Mouse (Mus musculus): ENCODE results near the gene Zdhhc24.
"Not testable (repeated sequence)": the region's sequence is repeated elsewhere in the genome, so short reads cannot be mapped to it uniquely, and the experiment has no call there.

Zdhhc24 gene

DNA sequence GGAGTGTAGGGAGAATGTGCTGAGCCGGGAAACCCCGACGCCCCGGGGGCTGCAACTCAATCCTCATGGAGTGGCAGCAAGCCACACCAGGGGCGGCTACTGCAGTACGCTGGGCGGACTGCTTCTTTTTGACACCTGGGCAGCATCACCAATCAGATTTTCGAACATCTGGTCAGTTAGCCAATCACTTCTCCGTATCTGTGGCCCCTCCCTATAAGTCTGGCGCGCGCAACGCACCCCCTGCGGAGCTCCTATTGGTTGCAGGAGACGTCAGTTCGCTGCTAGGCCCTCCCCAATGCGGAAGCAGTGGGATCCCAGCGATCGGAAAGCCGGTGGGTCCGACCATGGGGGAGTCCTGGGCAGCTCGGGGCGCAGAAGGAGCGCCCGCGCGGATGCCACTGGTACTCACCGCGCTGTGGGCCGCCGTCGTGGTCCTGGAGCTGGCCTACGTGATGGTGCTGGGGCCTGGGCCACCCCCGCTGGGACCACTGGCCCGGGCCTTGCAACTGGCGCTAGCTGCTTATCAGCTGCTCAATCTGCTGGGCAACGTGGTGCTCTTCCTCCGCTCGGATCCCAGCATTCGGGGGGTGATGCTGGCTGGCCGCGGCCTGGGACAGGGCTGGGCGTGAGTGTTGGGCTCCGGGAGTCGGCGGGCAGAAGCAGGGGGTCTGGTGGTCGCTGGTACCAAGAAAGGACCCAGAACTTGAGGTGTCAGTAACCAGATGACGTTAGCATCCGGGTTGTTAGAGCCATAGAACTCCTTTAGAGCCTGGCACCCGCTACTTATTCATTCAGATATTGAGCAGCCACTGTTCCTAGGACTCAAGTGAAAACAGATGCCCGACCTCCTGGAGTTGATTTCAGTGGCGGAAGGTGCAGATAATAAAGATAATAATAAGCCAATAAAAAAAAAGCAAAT, at the start of gene Zdhhc24:
Gene Zdhhc24, plus strand, starts transcription at position 264 of the 919 bp plus-strand sequence.
- peak; percentile 97 for DNase-seq

DNA sequence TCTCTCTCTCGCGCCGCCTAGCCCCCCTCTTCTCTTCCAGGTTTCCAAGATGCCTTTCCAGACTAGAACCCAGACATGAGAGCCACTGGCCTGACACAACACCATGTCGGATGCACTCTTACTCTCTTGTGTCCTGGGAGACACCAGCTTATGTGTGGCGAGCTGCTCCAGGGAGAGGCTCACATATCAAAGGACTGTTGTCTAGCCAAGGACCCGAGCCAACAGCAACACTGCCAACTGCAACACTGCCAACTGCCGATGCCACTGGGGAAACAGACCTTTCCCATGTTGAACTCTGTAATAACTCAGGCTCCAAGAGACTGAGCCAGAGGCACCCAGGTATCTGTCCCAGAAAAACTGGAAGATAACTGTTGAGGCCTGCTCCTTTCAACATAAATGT, 49.3 kb upstream of the Zdhhc24 start:
- peak; percentile 83 for DNase-seq

DNA sequence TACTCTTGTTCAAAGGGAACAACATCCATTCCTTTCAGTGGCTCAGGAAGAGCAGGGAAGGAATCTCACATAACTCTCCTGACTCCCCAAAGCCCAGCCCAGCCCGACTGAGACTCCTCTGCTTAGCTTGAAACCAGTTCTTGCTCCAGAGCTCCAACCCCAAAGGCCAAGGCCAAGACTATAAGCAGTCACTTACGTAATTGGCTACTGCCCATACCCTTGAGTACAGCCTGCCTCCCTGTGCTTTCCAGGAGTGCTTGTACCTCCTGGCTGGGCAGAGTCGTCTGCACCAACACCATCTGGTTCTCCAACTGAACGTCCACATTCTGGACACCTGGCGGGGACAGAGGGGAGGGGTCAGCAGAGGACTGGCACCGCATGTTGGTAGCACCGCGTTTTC, 44.5 kb upstream of the Zdhhc24 start:
- no peak for DNase-seq

DNA sequence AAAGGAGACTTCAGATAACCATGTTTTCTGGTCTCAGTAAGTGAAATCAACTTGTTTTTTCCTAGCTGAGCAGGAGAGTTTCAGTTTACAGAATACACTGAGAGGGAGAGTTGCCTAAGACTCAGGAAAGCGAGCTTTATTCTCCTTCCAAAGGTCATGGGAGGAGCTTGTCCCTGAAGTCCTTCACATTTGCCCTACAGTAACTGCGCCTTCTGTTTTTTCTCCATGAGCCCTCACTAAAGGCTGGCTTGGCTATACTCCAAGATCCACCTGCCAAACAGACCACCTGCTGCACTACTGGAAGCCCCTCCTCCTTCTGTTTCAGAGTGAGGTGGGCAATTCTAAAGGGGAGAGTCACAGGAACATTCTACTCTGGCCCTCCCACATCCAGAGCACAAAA, 42.4 kb upstream of the Zdhhc24 start:
- no peak for DNase-seq

DNA sequence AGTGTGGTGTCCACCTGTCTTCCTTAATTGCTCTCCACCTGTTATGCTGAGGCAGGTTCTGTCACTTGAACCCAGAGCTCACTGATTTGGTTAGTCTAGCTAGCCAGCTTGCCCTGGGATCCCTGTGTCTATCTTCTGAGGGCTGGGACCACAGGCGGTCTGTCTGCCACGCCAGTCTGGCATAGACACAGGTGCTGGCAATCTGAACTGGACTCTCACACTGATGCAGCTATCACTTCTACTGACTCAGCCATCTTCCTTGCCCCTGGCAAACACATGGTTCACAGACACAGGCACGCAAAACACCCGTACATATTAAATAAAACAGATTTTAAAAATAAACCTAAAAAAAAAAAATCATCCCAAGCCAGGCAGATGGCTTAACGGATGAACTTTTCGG, 41.4 kb upstream of the Zdhhc24 start:
- no peak for DNase-seq

DNA sequence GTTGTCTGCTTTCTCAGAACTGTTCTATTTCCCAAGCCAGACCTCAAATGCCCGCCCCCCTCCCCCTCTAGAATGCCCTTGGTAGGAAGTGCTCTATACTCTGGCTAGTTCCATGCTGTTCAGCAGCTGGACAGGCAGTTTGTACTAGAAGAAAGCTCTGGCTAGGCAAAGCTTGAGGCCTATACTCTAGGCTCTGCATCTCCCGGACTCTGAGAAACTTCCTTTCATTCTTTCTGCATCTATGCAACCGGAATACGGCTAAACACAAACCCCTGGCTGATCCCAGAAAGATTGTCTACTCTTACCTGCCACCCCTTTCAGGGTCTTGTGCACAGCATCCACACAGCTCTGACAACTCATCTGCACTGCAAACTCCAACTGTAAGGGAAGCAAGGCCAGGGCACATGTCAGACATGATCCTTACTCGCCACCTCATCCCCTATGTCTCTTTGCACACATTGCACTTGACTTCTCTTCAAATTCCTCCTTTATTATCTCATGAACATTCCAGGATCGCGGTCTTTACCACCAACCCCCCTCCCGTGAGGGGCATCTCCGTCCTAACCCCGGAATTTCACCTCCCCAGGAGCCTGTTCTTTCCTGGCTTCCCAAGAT, 39.8 kb upstream of the Zdhhc24 start:
- no peak for DNase-seq

DNA sequence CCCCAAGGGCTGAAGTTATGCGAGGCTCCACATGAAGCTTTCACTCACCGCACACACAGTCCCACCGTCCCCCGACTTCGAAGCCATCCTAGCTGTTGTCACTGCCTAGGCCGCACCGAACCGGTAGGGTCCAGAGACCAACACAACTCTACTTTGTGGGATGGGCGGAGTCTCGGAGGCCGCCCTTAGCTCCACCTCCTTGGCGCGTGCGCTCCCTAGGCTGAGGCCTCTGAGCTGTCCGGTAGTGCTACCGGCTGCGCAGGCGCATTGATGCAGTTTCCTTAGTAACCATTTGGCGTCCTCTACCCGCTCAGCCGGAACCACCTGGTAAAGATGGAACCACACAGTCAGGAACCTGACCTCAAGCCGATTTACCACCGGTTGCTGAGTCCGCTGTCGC, 39.3 kb upstream of the Zdhhc24 start, which contains the start of the genes Ccs and Ccdc87:
Gene Ccs, minus strand, starts transcription at position 184 of the 400 bp plus-strand sequence.
Gene Ccdc87, plus strand, starts transcription at position 218 of the 400 bp plus-strand sequence.
- peak; percentile 97 for DNase-seq

DNA sequence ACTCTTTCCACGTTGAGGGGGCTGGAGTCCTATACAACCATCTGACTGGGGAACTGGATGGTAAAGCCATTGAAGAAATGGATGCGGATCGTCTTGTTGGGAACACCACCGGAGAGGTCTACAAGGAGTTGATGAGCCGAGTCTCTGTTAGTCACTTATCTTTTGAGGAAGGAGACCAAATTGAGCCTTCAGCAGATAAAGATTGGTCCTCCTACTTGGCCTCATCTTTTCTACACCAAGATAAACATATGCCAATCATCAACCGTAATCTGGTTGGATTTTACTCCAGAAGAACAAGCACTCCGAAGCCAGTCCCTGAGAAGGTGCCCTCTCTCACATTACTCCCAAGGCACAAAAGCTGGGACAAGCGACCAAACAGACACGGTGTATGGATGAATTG, 37.6 kb upstream of the Zdhhc24 start:
- DNase-seq = no peak

DNA sequence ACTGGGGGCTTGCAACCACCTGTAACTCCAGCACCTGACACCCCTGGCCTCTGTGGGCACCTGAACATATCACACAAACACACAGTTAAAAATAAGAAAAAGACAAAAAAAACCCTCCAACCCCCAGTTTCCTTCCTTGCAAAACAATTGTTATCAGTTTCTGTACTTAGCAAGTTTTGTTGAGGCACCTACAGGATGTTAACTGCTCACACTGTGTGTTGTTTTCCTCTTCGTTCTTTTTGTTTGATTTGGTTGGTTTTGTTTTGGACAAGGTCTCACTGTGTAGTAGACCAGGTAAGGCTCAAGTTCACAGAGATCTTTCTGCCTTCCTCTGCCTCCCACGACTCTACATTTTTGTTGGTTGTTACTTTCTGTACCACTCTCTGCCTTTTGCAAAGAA, 35.9 kb upstream of the Zdhhc24 start:
- DNase-seq = no peak

DNA sequence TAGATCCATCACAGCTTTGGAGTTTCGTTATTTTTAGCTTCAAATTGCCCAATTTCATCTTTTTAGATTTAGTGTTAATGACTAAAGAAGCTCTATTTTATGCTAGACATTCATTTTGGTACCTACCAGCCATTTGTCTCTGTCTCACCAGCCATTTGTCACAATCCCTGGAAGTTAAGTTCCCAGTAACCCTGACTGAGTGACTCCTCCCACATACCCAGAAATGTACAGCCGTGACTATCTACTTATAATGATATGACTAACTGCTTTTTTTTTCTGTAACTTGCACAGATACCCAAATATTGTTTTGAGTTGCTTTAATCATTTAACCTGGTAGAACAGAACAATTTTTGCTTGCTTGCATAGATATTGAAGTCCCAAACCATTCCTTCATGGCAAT, 32.6 kb upstream of the Zdhhc24 start:
- DNase-seq = no peak

DNA sequence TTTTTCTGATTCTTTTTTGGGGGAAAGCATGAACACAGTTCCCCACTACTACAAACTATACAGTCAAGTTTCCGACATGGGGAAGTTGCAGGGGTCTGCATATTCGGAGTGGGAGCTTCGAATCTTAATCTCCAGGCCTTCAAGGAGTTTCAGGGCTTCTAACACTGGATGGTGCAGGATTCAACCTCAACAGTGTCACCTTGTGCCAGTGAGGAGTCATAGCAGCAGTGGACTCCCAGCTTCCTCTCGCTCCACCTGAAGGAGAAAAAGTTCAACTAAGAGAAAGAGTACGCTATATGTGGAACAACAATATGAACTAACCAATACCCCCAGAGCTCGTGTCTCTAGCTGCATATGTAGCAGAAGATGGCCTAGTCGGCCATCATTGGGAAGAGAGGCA, 31.0 kb upstream of the Zdhhc24 start:
- DNase-seq = no peak

DNA sequence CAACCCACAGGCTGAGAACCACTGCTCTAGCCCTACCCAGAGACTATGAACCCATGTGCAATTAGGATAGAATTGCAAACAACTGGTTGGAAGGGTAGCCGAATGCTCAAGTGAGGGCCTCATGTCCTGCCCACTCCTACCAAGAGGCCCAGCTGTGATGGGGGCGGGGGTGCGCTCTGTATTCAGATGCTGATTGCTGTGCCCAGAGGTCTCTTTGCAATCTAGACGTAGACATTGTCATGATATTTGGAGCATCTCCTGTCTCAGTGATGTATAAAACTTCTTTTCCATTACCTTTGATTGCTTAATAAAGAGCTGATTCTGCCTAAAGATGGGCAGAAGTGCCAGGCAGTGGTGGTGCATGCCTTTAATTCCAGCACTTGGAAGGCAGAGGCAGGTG, 28.7 kb upstream of the Zdhhc24 start:
- DNase-seq = no peak

DNA sequence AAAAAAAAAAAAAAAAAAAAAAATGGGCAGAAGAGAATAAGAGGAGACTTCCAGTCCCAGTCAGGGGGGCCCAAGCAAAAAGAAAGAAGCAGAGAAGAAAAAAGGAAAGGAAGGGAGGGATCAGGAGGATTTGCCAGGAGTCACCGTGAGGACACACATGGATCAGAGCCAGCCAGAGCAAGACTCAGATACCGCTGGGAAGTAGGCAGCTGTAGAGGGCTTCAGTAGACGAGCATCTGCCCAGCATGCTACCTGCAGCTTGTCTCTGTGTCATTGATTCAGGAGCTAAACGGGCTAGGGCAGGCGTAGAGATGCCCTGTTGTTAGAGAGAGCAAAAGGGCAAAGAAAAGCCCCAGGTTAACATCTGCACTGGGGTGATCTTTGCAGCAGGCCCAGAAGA, 28.2 kb upstream of the Zdhhc24 start:
- DNase-seq = no peak

DNA sequence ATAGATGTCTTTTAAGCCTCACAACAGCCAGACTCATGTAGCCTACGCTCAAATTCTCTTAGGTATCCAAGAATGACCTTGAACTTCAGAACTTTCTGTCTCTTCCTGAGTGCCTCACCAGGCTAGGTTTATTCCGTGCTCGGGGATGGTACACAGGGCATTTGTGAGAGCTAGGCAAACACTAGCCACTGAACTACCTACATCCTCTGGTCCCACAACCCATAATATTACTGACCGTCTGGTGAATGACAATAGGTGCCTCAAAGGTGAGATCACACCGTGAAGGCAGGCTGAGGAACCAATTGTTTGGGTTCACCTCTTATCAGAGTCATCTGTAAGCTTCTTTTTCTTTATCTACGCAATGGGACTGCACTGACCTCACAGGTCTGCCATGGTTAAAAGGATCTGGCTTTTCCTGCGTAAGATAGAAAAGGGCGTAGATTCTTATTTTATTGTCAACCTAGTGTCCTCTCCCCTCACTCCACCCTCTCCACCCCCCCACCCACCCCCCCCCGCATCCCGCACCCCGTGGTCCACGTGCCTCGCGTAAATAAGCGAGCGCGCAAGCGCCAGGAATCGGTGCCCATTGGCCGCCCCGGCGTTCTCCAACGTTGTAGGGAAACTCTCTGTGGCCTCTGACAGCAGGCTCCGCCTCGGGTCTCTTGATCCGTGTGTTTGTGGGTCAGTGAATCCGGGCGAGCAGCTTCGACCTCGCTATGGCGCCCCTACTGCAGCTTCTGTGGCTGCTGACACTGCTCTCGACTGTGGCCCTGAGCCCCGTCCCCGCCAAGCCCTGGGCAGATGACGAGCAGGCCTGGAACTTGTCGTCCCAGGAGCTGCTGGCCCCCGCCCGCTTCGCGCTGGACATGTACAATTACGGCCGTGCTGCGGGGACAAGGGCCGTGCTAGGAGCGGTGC, 23.7 kb upstream of the Zdhhc24 start, which contains the start of gene Ctsf:
Gene Ctsf, plus strand, starts transcription at position 579 of the 918 bp plus-strand sequence.
- peak; percentile 96 for DNase-seq

DNA sequence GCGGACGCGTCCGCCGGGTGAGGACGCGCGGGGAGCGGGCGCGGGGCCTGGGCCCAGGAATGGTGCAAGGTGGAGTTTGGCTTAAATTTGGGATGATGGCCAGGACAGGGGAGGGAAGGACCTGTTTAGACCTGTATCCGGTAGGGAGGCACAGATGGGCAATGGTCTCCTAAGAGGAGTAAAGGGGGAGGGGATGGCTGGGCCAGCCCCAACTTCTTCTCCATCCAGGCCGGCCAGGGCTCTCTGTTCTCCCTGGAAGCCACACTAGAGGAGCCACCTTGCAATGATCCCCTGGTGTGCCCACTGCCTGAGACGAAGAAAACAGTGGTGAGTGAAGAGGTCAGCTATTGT, 23.0 kb upstream of the Zdhhc24 start:
- no peak for DNase-seq

DNA sequence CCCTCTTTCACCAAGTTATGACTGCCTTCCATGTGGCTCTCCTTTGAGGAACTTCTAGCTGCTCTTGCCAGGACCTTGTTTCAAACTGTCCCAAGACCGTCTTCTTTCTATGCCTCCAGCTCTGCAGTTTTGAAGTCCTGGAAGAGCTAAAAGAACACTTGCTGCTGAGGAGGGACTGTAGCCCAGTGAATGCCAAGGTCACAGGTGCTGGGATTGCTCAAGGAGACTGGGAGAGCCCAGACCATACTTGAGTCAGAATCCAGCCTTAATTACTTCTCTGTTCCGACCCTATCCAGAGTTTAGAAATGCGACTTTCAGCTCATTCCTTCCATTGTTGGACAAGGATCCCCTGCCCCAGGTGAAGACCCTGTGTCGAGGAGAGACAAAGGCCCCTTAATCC, 22.5 kb upstream of the Zdhhc24 start:
- DNase-seq = no peak

DNA sequence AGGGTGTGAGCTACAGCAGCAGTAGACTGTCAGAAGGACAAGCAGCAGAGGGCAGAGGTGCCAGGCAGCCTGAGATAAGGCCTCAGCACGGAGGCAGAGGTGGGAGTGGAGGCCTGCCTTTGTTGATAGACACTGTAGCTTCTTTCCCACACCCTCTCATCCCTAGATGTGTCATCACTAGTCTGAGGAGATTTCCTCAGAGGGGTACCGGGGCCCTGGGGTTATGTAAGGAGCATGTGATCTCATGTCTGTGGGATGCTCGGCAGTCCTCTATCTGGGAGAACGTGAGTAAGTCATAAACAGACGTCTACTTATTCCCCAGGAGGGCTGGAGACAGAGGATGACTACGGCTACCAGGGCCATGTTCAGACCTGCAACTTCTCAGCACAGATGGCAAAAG, 19.4 kb upstream of the Zdhhc24 start:
- DNase-seq = no peak

DNA sequence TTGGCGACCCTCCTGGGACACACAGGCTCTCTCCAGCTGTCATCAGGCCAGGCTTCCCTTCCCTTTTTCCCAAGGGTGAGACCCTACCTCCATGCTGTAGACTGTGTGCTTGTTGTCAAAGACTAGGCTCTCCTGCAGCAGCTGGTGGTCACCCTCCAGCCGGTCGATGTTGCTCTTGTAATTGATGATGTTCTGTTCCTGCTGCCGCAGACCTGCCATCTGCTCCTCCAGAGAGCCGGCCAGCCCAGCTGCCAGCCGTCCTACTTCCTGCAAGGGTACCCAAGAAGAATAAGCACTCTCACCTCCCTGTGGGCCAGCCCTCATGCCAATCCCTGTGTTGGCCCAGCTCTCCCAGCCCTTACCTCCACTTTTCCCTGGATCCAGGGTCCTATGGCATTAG, 15.4 kb upstream of the Zdhhc24 start:
- no peak for DNase-seq

DNA sequence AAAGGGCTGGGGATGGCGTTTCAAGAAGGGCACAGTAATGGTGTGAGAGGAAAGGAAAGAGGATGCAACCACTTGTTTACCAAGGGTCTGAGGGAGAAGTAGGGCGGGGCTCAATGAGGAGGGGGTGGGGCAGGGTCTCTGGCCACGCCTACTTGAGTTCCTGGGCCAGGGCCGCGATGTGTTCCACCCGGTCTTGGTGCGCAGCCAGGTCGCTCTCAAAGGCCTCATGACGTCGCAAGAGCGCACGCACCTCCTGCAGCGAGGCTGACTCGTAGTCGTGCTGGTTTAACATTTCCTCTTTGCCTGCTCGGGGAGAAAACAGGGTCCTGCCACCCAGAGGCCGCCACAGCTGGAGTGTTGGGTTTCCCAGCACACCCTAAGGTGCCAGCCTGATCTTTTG, 13.3 kb upstream of the Zdhhc24 start:
- DNase-seq = no peak

DNA sequence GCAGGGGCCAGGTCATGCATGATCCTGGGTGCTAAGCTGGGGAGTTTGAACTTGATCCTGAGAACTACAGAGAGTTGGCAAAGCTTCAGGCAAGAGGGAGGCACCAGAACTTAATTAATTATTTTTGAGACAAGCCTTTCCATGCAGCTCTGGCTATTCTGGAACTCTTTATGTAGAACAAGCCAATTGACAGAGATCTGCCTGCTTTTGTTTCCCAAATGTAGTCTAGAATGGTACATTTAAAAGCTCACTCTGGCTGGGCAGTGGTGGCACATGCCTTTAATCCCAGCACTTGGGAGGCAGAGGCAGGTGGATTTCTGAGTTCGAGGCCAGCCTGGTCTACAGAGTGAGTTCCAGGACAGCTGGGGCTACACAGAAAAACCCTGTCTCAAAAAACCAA, 3.9 kb upstream of the Zdhhc24 start:
- DNase-seq = not testable (repeated sequence)

DNA sequence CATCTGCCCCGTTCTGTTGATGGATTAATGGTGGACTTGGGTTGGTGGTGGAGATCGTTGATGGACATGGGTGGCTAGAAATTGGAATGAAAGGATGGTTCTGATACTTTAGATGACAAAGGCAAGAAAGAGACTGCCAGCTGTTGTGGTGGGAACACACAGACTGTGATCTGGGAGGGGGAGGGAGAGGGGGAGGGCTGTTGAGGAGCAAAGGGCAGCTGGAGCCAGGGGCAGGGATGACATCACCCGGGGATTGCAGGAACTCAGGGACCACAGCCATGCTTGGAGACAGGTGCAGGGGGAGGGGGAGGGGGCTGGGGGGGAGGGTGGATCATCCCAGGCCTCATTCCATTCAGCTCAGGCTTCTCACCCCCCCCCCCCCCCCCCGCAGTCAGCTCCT, 2.2 kb upstream of the Zdhhc24 start:
- DNase-seq = no peak

DNA sequence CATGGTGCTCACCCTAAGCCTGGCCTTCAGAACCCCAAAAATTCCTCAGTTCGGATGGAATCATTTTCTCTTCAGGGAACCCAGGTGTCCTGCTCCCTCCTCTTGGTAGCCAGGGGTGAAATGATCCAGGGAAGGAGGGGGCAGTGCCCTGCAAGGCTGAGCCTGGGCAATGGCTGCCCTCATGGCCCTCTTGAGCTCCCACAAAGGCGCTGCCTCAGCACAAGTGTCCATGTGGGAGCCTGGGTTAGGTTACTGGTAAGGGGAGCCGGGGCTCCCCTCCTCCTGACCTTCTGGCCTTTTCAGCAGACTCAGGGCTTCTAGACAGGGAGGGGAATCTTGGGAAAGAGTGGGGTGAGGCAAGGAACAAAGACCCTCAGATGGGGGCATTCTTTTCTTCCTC, 1.7 kb upstream of the Zdhhc24 start:
- DNase-seq = peak; percentile 20

DNA sequence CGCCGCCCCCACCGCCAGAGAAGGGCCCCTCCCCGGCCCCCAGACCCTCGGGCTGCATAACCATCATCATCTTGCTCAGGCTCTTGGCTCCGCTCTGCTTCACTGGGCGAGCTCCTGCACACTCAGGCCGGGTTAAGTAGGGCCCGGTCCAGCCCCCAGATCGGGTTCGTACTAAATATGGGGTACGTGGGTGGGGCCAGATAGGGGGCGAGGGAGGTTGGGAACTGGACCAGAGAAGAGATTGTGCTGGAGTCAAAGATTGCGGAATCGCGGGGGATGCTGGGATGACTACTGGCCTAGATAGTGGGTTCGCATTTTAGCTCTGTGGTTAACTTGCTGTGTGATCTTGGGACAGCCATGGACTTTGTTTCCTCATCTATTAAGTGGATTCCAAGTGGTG, 683 bp upstream of the Zdhhc24 start, which contains the start of gene Actn3:
Gene Actn3, minus strand, starts transcription at position 125 of the 400 bp plus-strand sequence.
- peak; percentile 36 for DNase-seq
